Mouse (Mus musculus): ENCODE measurements around the gene 4933428G20Rik. TPM values are rescaled to one million over a fixed set of nuclear protein-coding genes. Genes with fewer than 3 reads are reported as not detected.

Gene 4933428G20Rik
- polyA plus RNA-seq, 1 experiment from 2014 or later = 0.25 TPM

- H3K27ac ChIP-seq (replicated peaks) = no peak overlapping the region
- H3K4me3 ChIP-seq (ENCODE audit: low read depth, low read length) = no peak overlapping the region
- no peaks in the 10 kb centered on the region for H3K27me3 ChIP-seq (ENCODE audit: control insufficient read depth, insufficient read depth, low read length)
- H3K9ac ChIP-seq (ENCODE audit: low read length) = no peak overlapping the region
- no peak overlapping the region for H3K4me2 ChIP-seq (replicated peaks; ENCODE audit: low read depth)
- no peaks in the 10 kb centered on the region for H3K9me3 ChIP-seq (ENCODE audit: control insufficient read depth, low read length)
- H3K36me3 ChIP-seq (ENCODE audit: control insufficient read depth, insufficient read depth, low read length) = peaks cover 18% of the 10 kb centered on the region
- TF ChIP-seq EP300 (optimal IDR thresholded peaks at IDR 0.05) (no peak), CTCF (IDR thresholded peaks at IDR 0.05; ENCODE audit: low read depth) (no peak)
- ATAC-seq (ENCODE audit: low FRiP score, low TSS enrichment) = no peak; the same call in 1 of the 2 replicates
- no peak for DNase-seq (ENCODE audit: low spot score)
- H3K4me1 ChIP-seq (replicated peaks; ENCODE audit: control insufficient read depth, insufficient read depth) = no peaks in the 10 kb centered on the region
- WGBS = 83% methylated on average over 4 of the region's 4 CpGs
These were observed 2.6 kb downstream of the 4933428G20Rik start for GRCm38 (mm10) chr11:97497543-97497942.

GRCm38 (mm10) chr11:97492836-97493235, 7.3 kb downstream of the 4933428G20Rik start:
- no peak overlapping the region for H3K4me3 ChIP-seq (ENCODE audit: low read depth, low read length)
- no peak overlapping the region for H3K9ac ChIP-seq (ENCODE audit: low read length)
- no peak for TF ChIP-seq CTCF (IDR thresholded peaks at IDR 0.05; ENCODE audit: low read depth)
- no peak for TF ChIP-seq EP300 (optimal IDR thresholded peaks at IDR 0.05)
- DNase-seq (ENCODE audit: low spot score) (no peak), ATAC-seq (ENCODE audit: low FRiP score, low TSS enrichment) (no peak)
- no peaks in the 10 kb centered on the region for H3K4me1 ChIP-seq (replicated peaks; ENCODE audit: control insufficient read depth, insufficient read depth)
- H3K27me3 ChIP-seq (ENCODE audit: control insufficient read depth, insufficient read depth, low read length) = no peaks in the 10 kb centered on the region
- no peak overlapping the region for H3K27ac ChIP-seq (replicated peaks)
- H3K9me3 ChIP-seq (ENCODE audit: control insufficient read depth, low read length) = no peaks in the 10 kb centered on the region
- 85% methylated on average over 3 of the region's 3 CpGs for WGBS
- no peak overlapping the region for H3K4me2 ChIP-seq (replicated peaks; ENCODE audit: low read depth)
- peaks cover 17% of the 10 kb centered on the region for H3K36me3 ChIP-seq (ENCODE audit: control insufficient read depth, insufficient read depth, low read length)

GRCm38 (mm10) chr11:97491640-97492039, 8.5 kb downstream of the 4933428G20Rik start:
- TF ChIP-seq EP300 (optimal IDR thresholded peaks at IDR 0.05) (no peak), CTCF (IDR thresholded peaks at IDR 0.05; ENCODE audit: low read depth) (peak; percentile 15; the same call in 1 of the 2 replicates)
- Histone ChIP-seq H3K27me3 (ENCODE audit: control insufficient read depth, insufficient read depth, low read length) (no peaks in the 10 kb centered on the region), H3K4me3 (ENCODE audit: low read depth, low read length) (no peak overlapping the region), H3K9ac (ENCODE audit: low read length) (no peak overlapping the region), H3K4me1 (replicated peaks; ENCODE audit: control insufficient read depth, insufficient read depth) (no peaks in the 10 kb centered on the region), H3K27ac (replicated peaks) (no peak overlapping the region), H3K4me2 (replicated peaks; ENCODE audit: low read depth) (no peak overlapping the region), H3K9me3 (ENCODE audit: control insufficient read depth, low read length) (no peaks in the 10 kb centered on the region), H3K36me3 (ENCODE audit: control insufficient read depth, insufficient read depth, low read length) (peaks cover 15% of the 10 kb centered on the region)
- peak; percentile 39; the same call in 1 of the 2 replicates for ATAC-seq (ENCODE audit: low FRiP score, low TSS enrichment)
- WGBS = 85% methylated on average over 10 of the region's 10 CpGs
- DNase-seq (ENCODE audit: low spot score) = no peak

- DNase-seq (ENCODE audit: low spot score) = peak; percentile 81
- H3K4me1 ChIP-seq (replicated peaks; ENCODE audit: control insufficient read depth, insufficient read depth) = no peaks in the 10 kb centered on the region
- H3K27ac ChIP-seq (replicated peaks) = no peak overlapping the region
- ATAC-seq (ENCODE audit: low FRiP score, low TSS enrichment) = peak; percentile 69; the same call in 1 of the 2 replicates
- peaks cover 15% of the 10 kb centered on the region for H3K36me3 ChIP-seq (ENCODE audit: control insufficient read depth, insufficient read depth, low read length)
- H3K4me3 ChIP-seq (ENCODE audit: low read depth, low read length) = no peak overlapping the region
- 36% methylated on average over 16 of the region's 16 CpGs for WGBS
- no peak overlapping the region for H3K9ac ChIP-seq (ENCODE audit: low read length)
- TF ChIP-seq EP300 (optimal IDR thresholded peaks at IDR 0.05) (no peak), CTCF (IDR thresholded peaks at IDR 0.05; ENCODE audit: low read depth) (peak; percentile 97)
- H3K4me2 ChIP-seq (replicated peaks; ENCODE audit: low read depth) = no peak overlapping the region
- no peaks in the 10 kb centered on the region for H3K9me3 ChIP-seq (ENCODE audit: control insufficient read depth, low read length)
- no peaks in the 10 kb centered on the region for H3K27me3 ChIP-seq (ENCODE audit: control insufficient read depth, insufficient read depth, low read length)
These were observed 10.4 kb downstream of the 4933428G20Rik start for GRCm38 (mm10) chr11:97489589-97490324.

GRCm38 (mm10) chr11:97487656-97488055, 12.5 kb downstream of the 4933428G20Rik start:
- Histone ChIP-seq H3K27ac (replicated peaks) (no peak overlapping the region), H3K27me3 (ENCODE audit: control insufficient read depth, insufficient read depth, low read length) (no peaks in the 10 kb centered on the region), H3K4me3 (ENCODE audit: low read depth, low read length) (no peak overlapping the region), H3K9ac (ENCODE audit: low read length) (no peak overlapping the region), H3K9me3 (ENCODE audit: control insufficient read depth, low read length) (no peaks in the 10 kb centered on the region), H3K4me2 (replicated peaks; ENCODE audit: low read depth) (no peak overlapping the region), H3K36me3 (ENCODE audit: control insufficient read depth, insufficient read depth, low read length) (peaks cover 12% of the 10 kb centered on the region), H3K4me1 (replicated peaks; ENCODE audit: control insufficient read depth, insufficient read depth) (no peaks in the 10 kb centered on the region)
- ATAC-seq (ENCODE audit: low FRiP score, low TSS enrichment) (no peak), DNase-seq (ENCODE audit: low spot score) (no peak)
- 63% methylated on average over 3 of the region's 3 CpGs for WGBS
- TF ChIP-seq EP300 (optimal IDR thresholded peaks at IDR 0.05) = no peak

- ATAC-seq (ENCODE audit: low FRiP score, low TSS enrichment) = no peak
- Histone ChIP-seq H3K27ac (replicated peaks) (no peak overlapping the region), H3K4me1 (replicated peaks; ENCODE audit: control insufficient read depth, insufficient read depth) (no peaks in the 10 kb centered on the region), H3K4me2 (replicated peaks; ENCODE audit: low read depth) (no peak overlapping the region), H3K27me3 (ENCODE audit: control insufficient read depth, insufficient read depth, low read length) (no peaks in the 10 kb centered on the region), H3K9ac (ENCODE audit: low read length) (no peak overlapping the region), H3K4me3 (ENCODE audit: low read depth, low read length) (no peak overlapping the region), H3K36me3 (ENCODE audit: control insufficient read depth, insufficient read depth, low read length) (peaks cover 7% of the 10 kb centered on the region; the same call in 1 of the 2 replicates), H3K9me3 (ENCODE audit: control insufficient read depth, low read length) (no peaks in the 10 kb centered on the region)
- TF ChIP-seq EP300 (optimal IDR thresholded peaks at IDR 0.05) (no peak), CTCF (IDR thresholded peaks at IDR 0.05; ENCODE audit: low read depth) (no peak)
- 84% methylated on average over 8 of the region's 8 CpGs for WGBS
- no peak for DNase-seq (ENCODE audit: low spot score)
These were observed 14.5 kb downstream of the 4933428G20Rik start for GRCm38 (mm10) chr11:97485661-97486060.

Measured in stomach, postnatal 0 days (tissue).